Mouse (Mus musculus): ENCODE measurements around the gene Sh3bgrl3. TPM values are rescaled to one million over a fixed set of nuclear protein-coding genes. Genes with fewer than 3 reads are reported as not detected.
"Not testable (repeated sequence)": the region's sequence is repeated elsewhere in the genome, so short reads cannot be mapped to it uniquely, and the experiment has no call there.

Sh3bgrl3 gene
- polyA plus RNA-seq (2012; rRNA removed) = 487 and 489 TPM in 2 replicates

GRCm38 (mm10) chr4:134128221-134128982 is at the start of gene Sh3bgrl3:
Gene Sh3bgrl3, minus strand, starts transcription at chr4:134128789.
- peaks cover 4% of the 10 kb centered on the region; the same call in 1 of the 2 replicates for H3K4me1 ChIP-seq (ENCODE audit: control insufficient read depth, insufficient read depth, low read length)

GRCm38 (mm10) chr4:134172391-134172790 is 43.8 kb upstream of the Sh3bgrl3 start:
- TF ChIP-seq POLR2A (IDR thresholded peaks at IDR 0.05; ENCODE audit: extremely low read depth, insufficient read depth, low read length) (no peak), CTCF (IDR thresholded peaks at IDR 0.05; ENCODE audit: extremely low read depth, insufficient read depth, low read length) (no peak)
- Histone ChIP-seq H3K4me3 (ENCODE audit: insufficient read depth, low read length) (no peak overlapping the region), H3K4me1 (ENCODE audit: control insufficient read depth, insufficient read depth, low read length) (no peaks in the 10 kb centered on the region), H3K27ac (ENCODE audit: insufficient read depth, low read length) (no peak overlapping the region)

More at GRCm38 (mm10) chr4:134128221-134128982, at the start of gene Sh3bgrl3:
- Histone ChIP-seq H3K27ac (ENCODE audit: insufficient read depth, low read length) (peak within 1 kb of the TSS; percentile 86), H3K4me3 (ENCODE audit: insufficient read depth, low read length) (peak within 1 kb of the TSS; percentile 80)
- TF ChIP-seq POLR2A (IDR thresholded peaks at IDR 0.05; ENCODE audit: extremely low read depth, insufficient read depth, low read length) (peak; percentile 93), CTCF (IDR thresholded peaks at IDR 0.05; ENCODE audit: extremely low read depth, insufficient read depth, low read length) (no peak)

DNA sequence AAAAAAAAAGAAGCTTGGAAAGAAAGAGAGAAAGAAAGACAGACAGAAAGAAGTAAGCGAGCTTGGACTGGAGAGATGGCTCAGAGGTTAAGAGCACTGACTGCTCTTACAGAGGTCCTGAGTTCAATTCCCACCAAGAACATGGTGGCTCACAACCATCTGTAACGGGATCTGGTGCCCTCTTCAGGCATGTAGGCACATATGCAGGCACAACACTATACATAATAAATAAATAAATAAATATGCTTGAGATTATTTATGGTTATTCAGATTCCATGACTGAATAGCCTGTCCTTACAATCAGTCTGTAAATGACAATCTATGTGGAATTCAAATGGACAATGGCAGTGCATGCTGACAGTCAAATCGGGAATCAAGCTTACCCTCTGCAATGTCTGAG is 38.3 kb upstream of the Sh3bgrl3 start:
- H3K4me1 ChIP-seq (ENCODE audit: control insufficient read depth, insufficient read depth, low read length) = no peaks in the 10 kb centered on the region
- TF ChIP-seq CTCF (IDR thresholded peaks at IDR 0.05; ENCODE audit: extremely low read depth, insufficient read depth, low read length) = no peak
- TF ChIP-seq POLR2A (IDR thresholded peaks at IDR 0.05; ENCODE audit: extremely low read depth, insufficient read depth, low read length) = no peak
- no peak overlapping the region for H3K27ac ChIP-seq (ENCODE audit: insufficient read depth, low read length)
- H3K4me3 ChIP-seq (ENCODE audit: insufficient read depth, low read length) = no peak overlapping the region

GRCm38 (mm10) chr4:134165548-134166465 is 37.2 kb upstream of the Sh3bgrl3 start:
- H3K4me1 ChIP-seq (ENCODE audit: control insufficient read depth, insufficient read depth, low read length) = no peaks in the 10 kb centered on the region
- no peak overlapping the region for H3K4me3 ChIP-seq (ENCODE audit: insufficient read depth, low read length)
- no peak overlapping the region for H3K27ac ChIP-seq (ENCODE audit: insufficient read depth, low read length)
- TF ChIP-seq CTCF (IDR thresholded peaks at IDR 0.05; ENCODE audit: extremely low read depth, insufficient read depth, low read length) (no peak), POLR2A (IDR thresholded peaks at IDR 0.05; ENCODE audit: extremely low read depth, insufficient read depth, low read length) (no peak)

GRCm38 (mm10) chr4:134165024-134165423 is 36.4 kb upstream of the Sh3bgrl3 start:
- Histone ChIP-seq H3K27ac (ENCODE audit: insufficient read depth, low read length) (no peak overlapping the region), H3K4me3 (ENCODE audit: insufficient read depth, low read length) (no peak overlapping the region), H3K4me1 (ENCODE audit: control insufficient read depth, insufficient read depth, low read length) (no peaks in the 10 kb centered on the region)
- no peak for TF ChIP-seq CTCF (IDR thresholded peaks at IDR 0.05; ENCODE audit: extremely low read depth, insufficient read depth, low read length)
- TF ChIP-seq POLR2A (IDR thresholded peaks at IDR 0.05; ENCODE audit: extremely low read depth, insufficient read depth, low read length) = no peak

DNA sequence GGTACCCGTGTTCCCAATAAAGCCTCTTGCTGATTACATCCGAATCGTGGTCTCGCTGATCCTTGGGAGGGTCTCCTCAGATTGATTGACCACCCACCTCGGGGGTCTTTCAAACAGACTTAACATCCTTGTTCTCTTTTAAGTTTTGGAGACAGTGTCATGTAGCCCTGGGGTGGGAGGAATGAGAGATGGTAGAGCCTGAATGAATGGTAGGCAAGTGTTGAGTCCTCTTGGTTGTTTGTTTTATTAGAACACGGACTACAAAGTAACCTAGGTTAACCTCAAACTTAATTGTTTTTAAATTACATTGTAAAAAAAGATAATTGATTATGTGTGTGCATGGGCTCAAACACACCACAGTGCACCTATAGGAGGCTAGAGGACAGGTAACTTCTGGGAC is 36.0 kb upstream of the Sh3bgrl3 start:
- TF ChIP-seq CTCF (IDR thresholded peaks at IDR 0.05; ENCODE audit: extremely low read depth, insufficient read depth, low read length) (no peak), POLR2A (IDR thresholded peaks at IDR 0.05; ENCODE audit: extremely low read depth, insufficient read depth, low read length) (no peak)

DNA sequence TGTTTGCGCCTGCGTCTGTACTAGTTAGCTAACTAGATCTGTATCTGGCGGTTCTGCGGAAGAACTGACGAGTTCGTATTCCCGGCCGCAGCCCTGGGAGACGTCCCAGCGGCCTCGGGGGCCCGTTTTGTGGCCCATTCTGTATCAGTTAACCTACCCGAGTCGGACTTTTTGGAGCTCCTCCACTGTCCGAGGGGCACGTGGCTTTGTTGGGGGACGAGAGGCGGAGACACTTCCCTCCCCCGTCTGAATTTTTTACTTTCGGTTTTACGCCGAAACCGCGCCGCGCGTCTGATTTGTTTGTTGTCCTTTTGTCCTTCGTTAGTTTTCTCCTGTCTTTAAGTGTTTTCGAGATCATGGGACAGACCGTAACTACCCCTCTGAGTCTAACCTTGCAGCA is 31.5 kb upstream of the Sh3bgrl3 start:
- not testable (repeated sequence) for H3K4me1 ChIP-seq (ENCODE audit: control insufficient read depth, insufficient read depth, low read length); H3K27ac ChIP-seq (ENCODE audit: insufficient read depth, low read length)
- peak overlapping the region; percentile 31 for H3K4me3 ChIP-seq (ENCODE audit: insufficient read depth, low read length)

More for the DNA sequence above, 36.0 kb upstream of the Sh3bgrl3 start:
- Histone ChIP-seq H3K27ac (ENCODE audit: insufficient read depth, low read length) (no peak overlapping the region), H3K4me1 (ENCODE audit: control insufficient read depth, insufficient read depth, low read length) (no peaks in the 10 kb centered on the region), H3K4me3 (ENCODE audit: insufficient read depth, low read length) (no peak overlapping the region)

- Histone ChIP-seq H3K4me1 (ENCODE audit: control insufficient read depth, insufficient read depth, low read length) (peaks cover 2% of the 10 kb centered on the region; the same call in 1 of the 2 replicates), H3K4me3 (ENCODE audit: insufficient read depth, low read length) (no peak overlapping the region), H3K27ac (ENCODE audit: insufficient read depth, low read length) (no peak overlapping the region)
- no peak for TF ChIP-seq POLR2A (IDR thresholded peaks at IDR 0.05; ENCODE audit: extremely low read depth, insufficient read depth, low read length)
- TF ChIP-seq CTCF (IDR thresholded peaks at IDR 0.05; ENCODE audit: extremely low read depth, insufficient read depth, low read length) = no peak
Observed at GRCm38 (mm10) chr4:134158774-134159173, 30.2 kb upstream of the Sh3bgrl3 start.

DNA sequence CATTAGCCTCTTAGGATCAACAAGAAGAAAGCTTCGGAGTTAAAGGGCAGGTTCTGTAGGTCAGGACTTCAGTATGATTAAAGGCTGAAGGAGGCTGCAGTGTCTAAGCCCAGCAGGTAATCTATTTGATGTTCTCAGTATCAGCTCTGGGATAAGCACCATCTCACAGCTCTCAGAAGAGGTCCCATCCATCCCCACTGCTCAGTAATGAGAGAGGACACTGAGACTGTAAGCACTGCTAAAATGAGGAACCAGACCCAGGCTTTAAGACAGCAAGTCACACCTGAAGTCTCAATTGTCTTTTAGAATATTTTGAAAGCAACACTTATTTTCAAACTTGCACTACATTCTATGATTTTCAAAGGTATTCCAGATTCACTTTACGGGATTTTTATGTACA is 29.0 kb upstream of the Sh3bgrl3 start:
- peaks cover 2% of the 10 kb centered on the region; the same call in 1 of the 2 replicates for H3K4me1 ChIP-seq (ENCODE audit: control insufficient read depth, insufficient read depth, low read length)
- no peak overlapping the region for H3K4me3 ChIP-seq (ENCODE audit: insufficient read depth, low read length)
- TF ChIP-seq POLR2A (IDR thresholded peaks at IDR 0.05; ENCODE audit: extremely low read depth, insufficient read depth, low read length) (no peak), CTCF (IDR thresholded peaks at IDR 0.05; ENCODE audit: extremely low read depth, insufficient read depth, low read length) (no peak)
- H3K27ac ChIP-seq (ENCODE audit: insufficient read depth, low read length) = no peak overlapping the region

All from cortical plate, adult 2 months (tissue).